Mouse (Mus musculus): ENCODE data around the gene Ccdc151.
A peak's percentile ranks its signal among the peaks of the same experiment; 100 is the strongest.

The Ccdc151 gene

GRCm38 (mm10) chr9:21996178-21996867 is 6.1 kb downstream of the Ccdc151 start:
- no peak for DNase-seq

- DNase-seq: no peak
Measured at GRCm38 (mm10) chr9:21992227-21992626, 10.2 kb downstream of the Ccdc151 start.

DNA sequence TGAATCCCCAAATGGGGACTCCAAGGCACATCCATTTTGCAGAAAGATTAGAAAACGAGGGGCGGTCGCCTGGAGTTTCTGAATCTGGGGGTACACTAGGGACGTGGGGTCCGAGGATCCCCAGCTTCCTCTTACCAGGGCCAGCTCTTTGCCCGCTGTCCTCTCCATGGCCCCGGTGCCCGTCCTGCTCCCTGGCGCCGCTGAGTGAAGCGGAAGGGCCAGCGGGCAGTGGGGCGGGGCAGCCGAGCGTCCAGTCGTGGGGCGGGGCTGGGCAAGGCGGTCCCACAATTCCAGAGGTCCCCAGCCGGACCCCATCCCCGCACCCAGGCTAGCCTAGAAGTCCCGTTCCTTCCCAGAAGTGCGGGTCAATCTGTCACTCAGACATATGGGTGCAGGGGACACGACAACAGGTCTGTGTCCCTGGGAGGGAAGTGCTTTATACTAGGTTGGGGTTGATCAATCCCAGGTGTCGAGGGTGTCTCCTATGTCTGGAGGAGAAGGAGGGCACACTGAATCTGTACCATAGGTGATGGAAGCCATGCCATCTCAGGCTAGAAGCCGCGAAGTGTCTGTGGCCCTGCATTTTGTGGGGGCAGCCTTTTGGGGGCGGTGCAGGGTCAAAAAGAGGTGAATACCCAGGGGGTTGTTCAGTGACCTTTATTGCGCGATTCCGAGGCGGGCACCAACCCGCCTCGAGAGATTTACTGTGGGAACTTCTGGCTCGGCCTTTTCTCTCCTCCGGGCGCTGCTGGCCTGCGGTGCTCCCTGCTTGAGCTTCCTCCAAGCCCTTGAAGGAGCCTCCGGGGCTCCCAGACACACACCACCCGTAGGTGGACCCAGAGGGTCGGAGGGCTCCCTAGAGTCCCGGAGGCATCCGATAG is 13.0 kb downstream of the Ccdc151 start, which contains the start of gene Rgl3:
Gene Rgl3 (minus strand): TSS at position 217 of the 881 bp plus-strand sequence.
- DNase-seq: no peak

DNA sequence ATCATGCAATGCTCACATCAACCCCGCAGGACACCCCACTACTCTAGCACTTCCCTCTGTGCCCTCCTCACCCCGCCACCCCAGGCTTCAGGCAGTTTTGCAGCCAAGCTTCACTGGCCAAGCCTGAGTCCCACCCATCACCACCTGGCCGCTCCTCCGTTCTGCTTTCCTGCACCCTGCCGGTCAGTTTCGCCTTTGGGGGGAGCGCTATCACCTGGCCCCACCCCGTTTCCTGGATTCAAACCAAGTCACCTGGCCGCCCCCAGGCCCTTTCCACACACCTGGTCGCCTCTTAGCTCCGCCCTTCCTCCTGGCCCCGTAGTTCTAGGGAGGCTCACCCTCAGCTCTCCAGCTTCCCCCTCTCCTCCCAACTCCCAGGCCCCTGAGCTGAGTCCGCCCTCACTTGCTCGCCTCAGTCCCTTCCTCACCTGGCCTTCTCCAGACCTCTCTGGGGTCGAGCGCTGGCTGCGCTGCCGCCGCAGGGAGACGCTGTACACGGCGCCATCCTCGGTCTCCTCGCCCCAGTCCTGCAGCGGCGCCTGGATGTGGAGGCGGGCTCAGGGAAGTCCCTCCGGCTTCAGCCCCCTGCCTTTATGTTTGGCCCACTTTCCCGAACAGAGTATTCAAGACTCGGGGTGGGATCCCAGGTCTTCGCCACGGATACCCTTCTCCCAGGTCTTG is 13.9 kb downstream of the Ccdc151 start:
- no peak for DNase-seq

GRCm38 (mm10) chr9:21987592-21988342 is 14.7 kb downstream of the Ccdc151 start:
- no peak for DNase-seq

GRCm38 (mm10) chr9:21983911-21984310 is 18.5 kb downstream of the Ccdc151 start:
- no peak for DNase-seq

- no peak for DNase-seq
Measured at GRCm38 (mm10) chr9:21978398-21979128, 23.9 kb downstream of the Ccdc151 start.

- DNase-seq: no peak
Measured at GRCm38 (mm10) chr9:21977972-21978371, 24.5 kb downstream of the Ccdc151 start.

DNA sequence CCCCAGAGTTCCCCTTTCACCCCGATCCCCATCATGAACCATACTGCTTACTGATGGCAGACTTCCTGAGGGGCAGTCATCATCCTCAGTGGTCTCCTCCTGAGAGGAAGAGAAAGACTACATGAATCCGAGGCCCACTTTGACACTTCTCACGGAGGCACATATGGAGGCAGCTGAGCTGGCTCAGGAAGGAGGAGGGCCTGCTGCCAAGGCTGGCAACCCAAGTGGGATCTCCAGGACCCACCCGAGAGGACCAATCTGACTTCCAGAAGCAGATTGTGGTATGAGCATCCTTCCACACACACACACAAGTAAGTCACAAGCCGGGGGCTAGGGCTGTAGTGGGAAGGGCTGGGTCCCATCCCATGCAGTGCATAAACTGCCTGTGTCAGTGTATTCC is 25.1 kb downstream of the Ccdc151 start:
- DNase-seq: no peak

DNA sequence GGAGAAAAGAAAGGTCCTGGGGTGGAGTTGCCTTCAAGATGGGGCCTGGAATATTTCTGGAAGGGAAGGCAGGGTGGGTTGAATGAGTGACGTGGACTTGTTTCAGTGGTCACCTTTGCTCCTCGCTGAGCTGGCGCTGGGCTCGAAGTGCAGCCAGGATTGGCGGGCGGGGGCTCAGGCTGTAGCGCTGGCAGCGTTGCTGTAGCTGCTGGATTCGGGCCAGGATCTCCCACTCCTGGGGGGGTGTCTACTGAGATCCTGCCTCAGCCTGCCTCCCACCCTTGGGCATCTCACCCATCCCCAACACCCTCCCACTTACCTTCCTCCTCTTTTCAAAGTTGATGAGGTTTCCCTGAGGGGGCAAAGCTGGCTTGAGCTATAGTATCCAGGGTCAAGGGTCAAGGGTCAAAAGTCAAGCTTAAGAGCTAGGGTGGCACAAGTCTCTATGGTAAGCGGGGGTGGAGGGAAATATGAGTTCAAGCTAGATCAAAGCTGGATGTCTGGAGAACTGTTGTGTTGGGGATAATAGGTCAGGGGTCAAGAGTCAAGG is 25.7 kb downstream of the Ccdc151 start:
- no peak for DNase-seq

GRCm38 (mm10) chr9:21969304-21969703 is 33.1 kb downstream of the Ccdc151 start:
- DNase-seq: no peak

- no peak for DNase-seq
Measured at GRCm38 (mm10) chr9:21968883-21969282, 33.6 kb downstream of the Ccdc151 start.

DNA sequence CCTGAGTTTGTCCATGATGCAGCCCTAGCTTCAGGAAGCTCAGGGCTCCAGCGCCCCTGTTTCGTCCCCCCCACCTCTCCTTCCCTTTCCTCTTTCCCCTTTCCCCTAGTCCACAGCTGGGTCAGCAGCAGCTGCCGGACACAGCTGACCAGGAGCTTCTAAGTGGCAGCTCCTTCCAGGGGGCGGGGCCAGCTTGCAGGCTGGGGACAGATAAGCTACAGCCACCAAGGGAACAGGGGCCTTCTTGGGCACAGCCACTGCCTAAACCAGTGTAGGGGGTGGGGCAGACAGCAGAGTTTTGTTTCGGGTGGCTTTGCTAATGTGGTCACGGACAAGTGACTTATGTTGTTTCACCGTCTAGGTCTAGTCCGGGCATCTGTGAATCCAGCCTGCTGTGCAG is 39.0 kb downstream of the Ccdc151 start, which contains the start of gene Epor:
Gene Epor (minus strand): TSS at position 90 of the 400 bp plus-strand sequence.
- no peak for DNase-seq

DNA sequence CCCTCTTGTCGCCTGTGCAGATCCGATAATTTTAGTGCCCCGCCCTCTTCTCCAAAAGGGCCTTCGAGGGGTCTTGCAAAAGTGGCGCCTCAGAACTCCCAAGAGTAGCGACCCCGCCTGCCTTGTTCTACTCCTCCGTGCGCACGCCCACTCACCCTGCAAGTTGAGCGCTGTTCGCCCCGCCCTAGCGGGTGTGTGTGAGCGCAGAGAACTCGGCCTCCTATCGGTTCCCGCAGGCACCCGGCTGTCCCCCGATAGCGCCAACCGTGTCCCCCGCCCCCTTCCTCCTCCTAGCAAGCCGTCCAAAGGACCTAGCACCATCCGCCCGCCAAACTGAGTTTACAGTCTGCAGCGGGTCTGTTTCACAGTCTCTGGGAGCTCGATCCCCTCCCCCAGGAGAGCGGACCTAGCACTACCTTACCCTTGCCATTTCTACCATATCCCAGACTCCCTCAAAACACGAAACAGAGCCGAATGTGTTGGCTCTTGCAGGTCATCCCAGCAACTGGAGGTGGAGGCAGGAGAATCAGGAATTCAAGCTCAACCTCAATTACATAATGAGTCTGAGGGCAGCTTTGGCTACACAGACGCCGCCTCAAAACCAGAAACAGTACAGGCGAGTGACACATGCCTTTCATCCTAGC is 39.9 kb downstream of the Ccdc151 start:
- DNase-seq: peak; percentile 88

GRCm38 (mm10) chr9:21962010-21962409 is 40.4 kb downstream of the Ccdc151 start:
- no peak for DNase-seq

DNA sequence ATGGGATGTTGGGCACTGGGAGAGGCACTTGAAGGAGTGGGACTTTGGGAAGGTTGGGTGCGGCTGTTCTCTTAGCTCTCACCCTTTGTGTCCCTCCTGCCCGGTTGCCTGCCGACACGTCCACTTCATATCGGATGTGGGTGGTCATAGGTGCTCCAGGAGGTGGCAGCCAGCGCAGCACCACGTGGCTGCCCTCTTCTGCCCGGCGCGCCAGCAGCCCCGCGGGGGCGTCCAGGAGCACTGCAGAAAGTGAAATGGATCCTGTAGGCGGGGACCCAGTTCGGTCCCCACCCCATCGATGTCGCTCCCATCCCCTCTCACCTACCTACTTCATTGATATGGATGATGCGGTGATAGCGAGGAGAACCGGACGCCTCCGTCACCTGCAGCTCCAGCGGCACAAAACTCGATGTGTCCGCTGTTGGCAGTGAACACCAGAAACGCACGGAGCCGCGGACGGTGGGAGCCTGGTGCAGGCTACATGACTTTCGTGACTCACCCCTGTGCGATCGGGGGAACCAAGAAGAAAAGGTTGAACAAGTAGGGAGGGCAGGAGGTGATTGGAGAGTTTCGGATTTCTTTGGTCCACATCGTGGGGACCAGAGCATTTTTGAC is 41.0 kb downstream of the Ccdc151 start:
- no peak for DNase-seq

DNA sequence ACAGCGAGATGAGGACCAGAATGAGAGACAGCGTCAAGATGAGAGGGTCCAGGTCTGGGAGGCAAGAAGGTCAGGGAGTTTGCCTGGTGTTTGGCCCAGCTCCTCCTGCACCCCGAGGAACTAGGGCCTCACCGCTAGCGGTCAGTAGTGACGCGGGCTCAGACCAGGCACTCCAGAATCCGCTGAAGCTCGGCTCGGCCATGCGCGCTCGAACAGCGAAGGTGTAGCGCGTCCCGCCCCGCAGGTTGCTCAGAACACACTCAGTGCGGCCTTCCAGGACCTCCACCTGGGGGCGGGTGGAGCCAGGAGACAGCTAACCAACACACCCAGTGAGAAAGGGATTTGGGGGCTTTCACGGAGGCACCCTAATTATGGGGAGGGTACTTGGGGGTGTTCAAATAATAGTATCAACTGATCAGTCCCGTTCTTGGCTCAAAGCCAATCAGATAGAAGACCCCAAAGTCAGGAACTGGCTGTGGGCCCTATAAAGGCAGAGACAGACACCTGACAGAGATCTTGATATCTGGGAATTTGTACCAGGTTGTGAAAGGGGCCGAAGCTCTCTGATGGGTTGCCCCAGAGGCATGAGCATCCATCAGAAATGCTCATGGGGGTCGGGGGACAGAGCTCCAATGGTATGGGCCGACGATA is 41.8 kb downstream of the Ccdc151 start:
- DNase-seq: no peak

- no peak for DNase-seq
Measured at GRCm38 (mm10) chr9:21960135-21960534, 42.3 kb downstream of the Ccdc151 start.

- DNase-seq: no peak
Measured at GRCm38 (mm10) chr9:21959244-21959643, 43.2 kb downstream of the Ccdc151 start.

- no peak for DNase-seq
Measured at GRCm38 (mm10) chr9:21958372-21958771, 44.1 kb downstream of the Ccdc151 start.

Data from right cerebral cortex, adult 18-20 months (tissue).